Mouse (Mus musculus) olfactory bulb, adult 2 months (tissue): ENCODE data around the gene Palm.

Source experiments
- CTCF ChIP-seq: fragments of 200-500 bp; IDR thresholded peaks from 2 replicates; pipeline ENCODE4 v1.5.1; 2012; ENCODE audit warnings: low read depth, mild to moderate bottlenecking, low read length, moderate library complexity; ENCODE audit not compliant: insufficient read depth
- POLR2A ChIP-seq: fragments of 200-500 bp; IDR thresholded peaks from 2 replicates; pipeline ENCODE4 v1.6.1; 2012; ENCODE audit warnings: mild to moderate bottlenecking, low read depth, low read length, moderate library complexity; ENCODE audit not compliant: insufficient read depth

- TF ChIP-seq CTCF, result no peak
- no peak for TF ChIP-seq POLR2A
Measured at GRCm38 (mm10) chr10:79840091-79840490, 46.7 kb downstream of the Palm start.
